Mouse (Mus musculus) liver, postnatal 0 days (tissue): ENCODE measurements around the gene Got1.

Experiments
- CTCF ChIP-seq: sonication (generic); IDR thresholded peaks from 2 replicates; pipeline ENCODE4 v1.5.1; 2016; ENCODE audit warnings: antibody characterized with exemption, low read depth
- EP300 ChIP-seq: IDR thresholded peaks from 2 replicates; pipeline ENCODE4 v1.6.1; 2016; ENCODE audit warnings: antibody characterized with exemption, low read depth, mild to moderate bottlenecking

GRCm38 (mm10) chr19:43493878-43494277 is 30.5 kb downstream of the Got1 start:
- TF ChIP-seq CTCF (no peak), EP300 (no peak)
